Mouse (Mus musculus): Measurements from ENCODE around the gene Dcpp2. TPM values are rescaled to one million over a fixed set of nuclear protein-coding genes. Genes with fewer than 3 reads are reported as not detected.
"Not testable (repeated sequence)": the region's sequence is repeated elsewhere in the genome, so short reads cannot be mapped to it uniquely, and the experiment has no call there.

The Dcpp2 gene
- not detected in 2 replicates for polyA plus RNA-seq (2014; fragmentation: Nextera tagmentation; extraction: Ambion mirVana)

- not testable (repeated sequence) for DNase-seq (ENCODE audit: low spot score); H3K27ac ChIP-seq (ENCODE audit: low read depth, low read length)
- 49% methylated on average over 4 of the region's 4 CpGs for WGBS
Observed at GRCm38 (mm10) chr17:23880576-23880975, at the start of gene Dcpp2, which contains the start of gene Dcpp1. Gene Dcpp2, plus strand, starts transcription at chr17:23880880. Gene Dcpp1, plus strand, starts transcription at chr17:23880876.

GRCm38 (mm10) chr17:23831201-23831600 is 49.5 kb upstream of the Dcpp2 start:
- DNase-seq (ENCODE audit: low spot score) (no peak), ATAC-seq (replicated peaks; ENCODE audit: low FRiP score) (no peak)
- Histone ChIP-seq H3K4me3 (ENCODE audit: low read depth, low read length) (no peak overlapping the region), H3K4me1 (replicated peaks; ENCODE audit: control insufficient read depth, insufficient read depth, low read length) (peaks cover 9% of the 10 kb centered on the region), H3K9me3 (ENCODE audit: control insufficient read depth, low read length) (no peaks in the 10 kb centered on the region), H3K27ac (ENCODE audit: low read depth, low read length) (no peak overlapping the region), H3K9ac (ENCODE audit: low read depth, low read length) (no peak overlapping the region), H3K36me3 (ENCODE audit: control insufficient read depth, insufficient read depth, low read length) (peaks cover 2% of the 10 kb centered on the region; the same call in 1 of the 2 replicates), H3K27me3 (replicated peaks; ENCODE audit: control insufficient read depth, insufficient read depth, low read length) (peaks cover 11% of the 10 kb centered on the region; the same call in 1 of the 2 replicates), H3K4me2 (no peak overlapping the region)
- 92% methylated on average over 1 of the region's 1 CpGs for WGBS

More at GRCm38 (mm10) chr17:23880576-23880975, at the start of gene Dcpp2, which contains the start of gene Dcpp1:
- H3K27me3 ChIP-seq (replicated peaks; ENCODE audit: control insufficient read depth, insufficient read depth, low read length); ATAC-seq (replicated peaks; ENCODE audit: low FRiP score); H3K4me1 ChIP-seq (replicated peaks; ENCODE audit: control insufficient read depth, insufficient read depth, low read length); H3K9ac ChIP-seq (ENCODE audit: low read depth, low read length); H3K9me3 ChIP-seq (ENCODE audit: control insufficient read depth, low read length); H3K36me3 ChIP-seq (ENCODE audit: control insufficient read depth, insufficient read depth, low read length); H3K4me2 ChIP-seq; H3K4me3 ChIP-seq (ENCODE audit: low read depth, low read length): not testable (repeated sequence)

- Histone ChIP-seq H3K27me3 (replicated peaks; ENCODE audit: control insufficient read depth, insufficient read depth, low read length) (peaks cover 11% of the 10 kb centered on the region; the same call in 1 of the 2 replicates), H3K4me1 (replicated peaks; ENCODE audit: control insufficient read depth, insufficient read depth, low read length) (no peaks in the 10 kb centered on the region), H3K27ac (ENCODE audit: low read depth, low read length) (no peak within 1 kb of the TSS), H3K4me3 (ENCODE audit: low read depth, low read length) (no peak within 1 kb of the TSS), H3K4me2 (no peak within 1 kb of the TSS), H3K9me3 (ENCODE audit: control insufficient read depth, low read length) (no peaks in the 10 kb centered on the region), H3K36me3 (ENCODE audit: control insufficient read depth, insufficient read depth, low read length) (no peaks in the 10 kb centered on the region), H3K9ac (ENCODE audit: low read depth, low read length) (no peak within 1 kb of the TSS; the same call in 1 of the 2 replicates)
- no peak for DNase-seq (ENCODE audit: low spot score)
- no peak for ATAC-seq (replicated peaks; ENCODE audit: low FRiP score)
- WGBS, result 76% methylated on average over 8 of the region's 8 CpGs
Observed at GRCm38 (mm10) chr17:23836006-23836575, 44.6 kb upstream of the Dcpp2 start, which contains the start of gene Prss33. Gene Prss33, minus strand, starts transcription at chr17:23836056.

GRCm38 (mm10) chr17:23841145-23841544 is 39.5 kb upstream of the Dcpp2 start:
- Histone ChIP-seq H3K4me2 (no peak overlapping the region), H3K9me3 (ENCODE audit: control insufficient read depth, low read length) (no peaks in the 10 kb centered on the region), H3K27me3 (replicated peaks; ENCODE audit: control insufficient read depth, insufficient read depth, low read length) (no peaks in the 10 kb centered on the region), H3K9ac (ENCODE audit: low read depth, low read length) (no peak overlapping the region), H3K4me1 (replicated peaks; ENCODE audit: control insufficient read depth, insufficient read depth, low read length) (no peaks in the 10 kb centered on the region), H3K4me3 (ENCODE audit: low read depth, low read length) (no peak overlapping the region), H3K27ac (ENCODE audit: low read depth, low read length) (no peak overlapping the region), H3K36me3 (ENCODE audit: control insufficient read depth, insufficient read depth, low read length) (no peaks in the 10 kb centered on the region)
- DNase-seq (ENCODE audit: low spot score), result no peak
- WGBS, result 21% methylated on average over 4 of the region's 4 CpGs
- no peak for ATAC-seq (replicated peaks; ENCODE audit: low FRiP score)

GRCm38 (mm10) chr17:23843141-23843811 is 37.4 kb upstream of the Dcpp2 start:
- Histone ChIP-seq H3K4me2 (peak overlapping the region; percentile 60), H3K27me3 (replicated peaks; ENCODE audit: control insufficient read depth, insufficient read depth, low read length) (no peaks in the 10 kb centered on the region), H3K27ac (ENCODE audit: low read depth, low read length) (no peak overlapping the region), H3K4me1 (replicated peaks; ENCODE audit: control insufficient read depth, insufficient read depth, low read length) (no peaks in the 10 kb centered on the region), H3K4me3 (ENCODE audit: low read depth, low read length) (peak overlapping the region; percentile 27; the same call in 1 of the 2 replicates), H3K9ac (ENCODE audit: low read depth, low read length) (no peak overlapping the region), H3K9me3 (ENCODE audit: control insufficient read depth, low read length) (no peaks in the 10 kb centered on the region), H3K36me3 (ENCODE audit: control insufficient read depth, insufficient read depth, low read length) (no peaks in the 10 kb centered on the region)
- WGBS, result 43% methylated on average over 23 of the region's 23 CpGs
- 0 out of 2 replicates have a peak, but pooled peaks have one; percentile 22 for ATAC-seq (replicated peaks; ENCODE audit: low FRiP score)
- no peak for DNase-seq (ENCODE audit: low spot score)

- WGBS, result 18% methylated on average over 19 of the region's 19 CpGs
- peak; percentile 65; the same call in 1 of the 2 replicates for ATAC-seq (replicated peaks; ENCODE audit: low FRiP score)
- Histone ChIP-seq H3K9ac (ENCODE audit: low read depth, low read length) (no peak within 1 kb of the TSS), H3K36me3 (ENCODE audit: control insufficient read depth, insufficient read depth, low read length) (no peaks in the 10 kb centered on the region), H3K27me3 (replicated peaks; ENCODE audit: control insufficient read depth, insufficient read depth, low read length) (no peaks in the 10 kb centered on the region), H3K4me1 (replicated peaks; ENCODE audit: control insufficient read depth, insufficient read depth, low read length) (no peaks in the 10 kb centered on the region), H3K9me3 (ENCODE audit: control insufficient read depth, low read length) (no peaks in the 10 kb centered on the region), H3K4me2 (peak within 1 kb of the TSS; percentile 60), H3K27ac (ENCODE audit: low read depth, low read length) (no peak within 1 kb of the TSS), H3K4me3 (ENCODE audit: low read depth, low read length) (peak within 1 kb of the TSS; percentile 27)
- peak; percentile 63 for DNase-seq (ENCODE audit: low spot score)
Observed at GRCm38 (mm10) chr17:23843812-23844273, 36.8 kb upstream of the Dcpp2 start, which contains the start of the genes Prss32 and Prss41. Gene Prss32, plus strand, starts transcription at chr17:23843855. Gene Prss41, minus strand, starts transcription at chr17:23844172.

- Histone ChIP-seq H3K4me2 (no peak overlapping the region), H3K27me3 (replicated peaks; ENCODE audit: control insufficient read depth, insufficient read depth, low read length) (no peaks in the 10 kb centered on the region), H3K4me1 (replicated peaks; ENCODE audit: control insufficient read depth, insufficient read depth, low read length) (no peaks in the 10 kb centered on the region), H3K36me3 (ENCODE audit: control insufficient read depth, insufficient read depth, low read length) (no peaks in the 10 kb centered on the region), H3K9ac (ENCODE audit: low read depth, low read length) (no peak overlapping the region), H3K4me3 (ENCODE audit: low read depth, low read length) (no peak overlapping the region), H3K9me3 (ENCODE audit: control insufficient read depth, low read length) (no peaks in the 10 kb centered on the region), H3K27ac (ENCODE audit: low read depth, low read length) (no peak overlapping the region)
- ATAC-seq (replicated peaks; ENCODE audit: low FRiP score) (no peak), DNase-seq (ENCODE audit: low spot score) (no peak)
- WGBS, result 58% methylated on average over 2 of the region's 2 CpGs
Observed at GRCm38 (mm10) chr17:23850028-23850427, 30.7 kb upstream of the Dcpp2 start.

- DNase-seq (ENCODE audit: low spot score) (peak; percentile 55), ATAC-seq (replicated peaks; ENCODE audit: low FRiP score) (no peak)
- H3K4me3 ChIP-seq (ENCODE audit: low read depth, low read length), result no peak overlapping the region
- H3K36me3 ChIP-seq (ENCODE audit: control insufficient read depth, insufficient read depth, low read length), result no peaks in the 10 kb centered on the region
- H3K4me1 ChIP-seq (replicated peaks; ENCODE audit: control insufficient read depth, insufficient read depth, low read length), result no peaks in the 10 kb centered on the region
- H3K9me3 ChIP-seq (ENCODE audit: control insufficient read depth, low read length), result no peaks in the 10 kb centered on the region
- no peak overlapping the region for H3K27ac ChIP-seq (ENCODE audit: low read depth, low read length)
- no peak overlapping the region for H3K9ac ChIP-seq (ENCODE audit: low read depth, low read length)
- H3K27me3 ChIP-seq (replicated peaks; ENCODE audit: control insufficient read depth, insufficient read depth, low read length), result no peaks in the 10 kb centered on the region
- H3K4me2 ChIP-seq, result no peak overlapping the region
- WGBS, result 52% methylated on average over 18 of the region's 19 CpGs
Observed at GRCm38 (mm10) chr17:23850853-23851749, 29.6 kb upstream of the Dcpp2 start.
